Mouse (Mus musculus) frontal cortex, postnatal 10 days (tissue): ENCODE measurements around the gene Cd2bp2.

Experiments
- DNase-seq, 2 experiments: peaks; one replicate each; pipeline ENCODE4 v3.0.0; 2022; ENCODE audit warnings: low spot score in 2 of 2, mixed read lengths in 1 of 2

The Cd2bp2 gene

DNA sequence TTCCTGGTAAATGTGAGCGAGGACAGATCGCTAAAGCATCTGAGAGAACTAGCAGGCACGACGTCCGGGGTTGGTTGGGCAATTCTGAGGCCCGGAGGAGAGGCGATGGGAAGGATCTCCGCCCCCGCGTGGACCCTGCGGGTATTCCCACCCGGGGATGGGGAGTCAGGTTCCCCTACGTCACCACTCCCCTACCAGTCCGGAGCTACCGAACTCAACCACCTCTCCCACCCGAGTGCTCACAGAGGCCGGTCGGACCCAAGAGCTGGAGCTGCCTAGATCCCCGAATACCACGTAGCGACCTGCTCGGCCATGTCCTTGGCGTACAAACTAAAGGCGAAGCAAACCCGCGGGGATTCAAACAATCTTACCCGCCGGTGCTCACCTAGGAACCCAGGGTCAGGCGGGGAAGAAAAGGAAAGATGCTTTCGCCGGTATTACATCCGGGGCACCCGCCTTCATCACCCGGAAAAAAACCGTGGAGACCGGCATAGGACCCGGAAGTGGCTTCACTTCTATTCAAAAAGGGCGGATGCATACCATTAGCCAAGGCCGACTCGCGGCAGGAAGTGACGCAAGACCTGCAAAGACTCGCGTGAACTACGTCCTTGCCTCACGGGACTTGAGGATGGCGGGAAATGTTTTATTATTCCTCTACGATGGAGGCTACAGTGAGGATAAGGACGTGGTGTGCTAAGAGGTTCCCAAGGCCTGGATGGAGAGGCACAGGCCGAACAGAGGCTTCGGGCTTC is at the start of gene Cd2bp2:
Cd2bp2 (minus strand) TSS at position 507 of the 752 bp plus-strand sequence.
- peak; percentile 94 to 97 for DNase-seq

DNA sequence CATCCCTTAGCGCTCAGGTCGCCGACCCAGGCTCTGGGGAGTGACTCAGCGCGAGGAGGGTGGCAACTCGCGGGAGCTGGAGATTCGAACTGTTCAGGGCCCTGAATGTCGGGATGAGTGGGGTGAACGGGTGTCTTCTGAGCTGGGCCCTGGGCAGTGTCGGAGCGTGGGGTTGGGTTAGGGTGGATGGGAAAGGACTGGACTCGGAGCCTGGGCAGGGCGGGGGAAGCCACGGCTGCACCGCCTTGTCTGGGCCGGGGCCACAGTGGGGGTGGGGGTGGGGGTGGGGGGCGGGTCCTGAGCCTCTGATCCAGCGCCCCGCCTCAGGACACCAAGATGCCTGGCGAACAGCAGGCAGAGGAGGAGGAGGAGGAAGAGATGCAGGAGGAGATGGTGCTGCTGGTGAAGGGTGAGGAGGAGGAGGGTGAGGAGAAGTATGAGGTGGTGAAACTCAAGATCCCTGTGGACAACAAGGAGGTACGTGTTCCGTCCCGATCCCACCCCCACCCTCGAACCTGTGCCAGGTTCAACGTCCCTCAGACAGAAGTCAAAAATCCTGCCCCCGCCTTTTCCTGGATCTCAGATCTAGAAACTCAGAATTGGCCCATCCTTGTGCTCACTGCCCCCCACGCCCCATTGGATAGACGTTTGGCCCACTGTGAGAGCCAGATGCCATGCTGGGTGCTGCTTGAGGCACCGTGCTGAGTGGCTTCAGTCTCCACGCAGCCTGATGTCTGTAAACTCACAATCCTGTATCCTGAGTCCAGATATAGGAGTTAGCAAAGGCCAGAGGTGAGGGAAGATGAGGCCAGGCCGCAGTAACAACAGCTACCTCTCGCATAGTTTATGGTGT is 49.0 kb upstream of the Cd2bp2 start:
- DNase-seq, result no peak

DNA sequence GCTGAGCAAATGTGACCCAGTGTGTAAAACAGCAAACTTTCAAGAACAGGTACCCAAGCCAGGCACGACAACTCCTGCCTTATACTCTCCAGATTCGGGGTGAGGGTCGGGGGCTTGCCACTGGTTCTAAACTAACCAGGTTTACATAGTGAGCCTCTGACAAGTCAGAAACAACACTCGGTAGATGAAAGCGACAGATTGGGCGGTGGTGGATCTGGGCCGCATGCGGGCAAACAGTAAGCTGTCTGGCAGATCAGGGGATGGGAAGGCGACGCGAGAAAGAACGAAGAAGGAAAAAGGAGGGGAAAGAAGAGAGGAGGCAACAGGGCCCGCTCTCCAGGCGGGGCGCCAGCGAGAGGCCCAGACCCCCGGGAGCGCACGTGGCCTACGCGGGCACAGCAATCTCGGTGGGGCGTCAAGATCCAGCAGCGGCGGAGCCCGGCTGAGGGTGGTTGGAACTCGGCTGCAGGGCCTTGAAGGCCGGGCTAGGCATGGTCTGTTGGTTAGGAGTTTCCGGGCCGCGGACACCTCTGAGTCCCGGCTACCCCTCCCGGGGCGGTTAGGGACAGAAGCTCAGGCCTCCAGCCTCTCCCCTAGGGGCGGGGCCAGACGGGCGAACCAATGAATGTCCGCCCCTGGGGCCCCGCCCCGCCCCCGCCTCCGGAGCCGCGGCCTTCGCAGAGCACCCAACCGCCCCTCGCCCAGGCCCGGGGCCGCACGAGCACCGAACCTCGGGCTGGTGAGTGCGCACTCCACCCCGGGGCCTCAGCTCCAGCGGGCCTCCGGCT is 48.2 kb upstream of the Cd2bp2 start, which contains the start of gene Zfp771:
Zfp771 (plus strand) TSS at position 405 of the 788 bp plus-strand sequence.
- peak; percentile 93 for DNase-seq

DNA sequence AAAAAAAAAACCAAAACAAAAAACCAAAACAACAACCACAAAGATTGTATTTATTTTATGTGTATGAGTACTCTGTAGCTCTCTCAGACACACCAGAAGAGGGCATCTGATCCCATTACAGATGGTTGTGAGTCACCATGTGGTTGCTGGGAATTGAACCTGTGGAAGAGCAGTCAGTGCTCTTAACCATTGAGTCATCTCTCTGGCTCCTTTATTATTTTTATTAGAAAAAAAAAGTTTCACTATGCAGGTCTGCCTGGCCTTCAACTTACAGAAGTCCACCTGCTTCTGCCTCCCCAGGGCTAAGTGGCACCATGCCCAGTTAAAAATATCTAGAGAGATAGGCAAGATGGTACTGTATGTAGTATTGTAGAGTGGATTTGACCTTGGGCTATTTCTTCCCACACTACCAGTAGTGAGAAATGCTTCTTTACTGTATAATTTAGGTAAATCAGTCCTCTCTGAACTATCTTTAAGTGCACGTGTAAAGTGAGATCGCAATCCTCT is 47.6 kb upstream of the Cd2bp2 start:
- DNase-seq, result no peak

DNA sequence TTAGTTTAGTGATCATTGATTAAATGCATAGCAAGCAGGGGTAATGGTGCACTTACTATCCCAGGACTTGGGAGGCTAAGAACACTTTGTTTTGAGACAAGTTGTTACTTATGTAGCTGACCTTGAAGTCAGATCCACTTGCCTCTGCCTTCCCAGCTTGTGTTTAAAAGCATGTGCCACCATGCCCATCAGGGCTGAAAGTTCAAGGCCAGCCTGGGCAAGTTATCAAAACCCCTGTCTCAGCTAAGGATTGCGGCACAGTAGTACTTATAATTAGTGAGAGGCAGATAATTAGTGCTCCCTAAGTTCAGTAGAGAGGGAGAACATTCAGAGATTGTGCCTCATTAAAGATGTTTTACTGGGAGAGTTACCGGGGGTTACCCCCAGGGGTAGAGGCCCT is 38.9 kb upstream of the Cd2bp2 start:
- DNase-seq, result no peak

DNA sequence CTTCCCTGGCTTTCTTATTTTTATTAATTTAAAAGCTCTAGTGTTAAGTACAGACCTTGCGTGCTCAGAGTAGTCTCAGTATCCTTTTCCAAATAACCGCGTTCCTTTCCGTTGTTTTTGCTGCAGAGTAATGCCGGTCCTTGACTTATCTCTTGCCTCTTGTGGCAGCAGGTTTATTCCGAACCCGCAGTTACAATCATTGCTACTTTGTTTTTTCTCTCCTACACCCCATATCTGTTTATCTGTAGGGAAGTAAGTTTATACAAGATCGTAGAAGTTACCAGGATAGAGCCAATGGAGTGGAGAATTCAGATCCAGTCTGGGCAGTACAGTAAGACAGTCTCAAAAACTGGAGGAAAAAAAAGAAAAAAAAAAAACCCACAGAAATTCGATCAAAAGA is 37.9 kb upstream of the Cd2bp2 start:
- no peak for DNase-seq

DNA sequence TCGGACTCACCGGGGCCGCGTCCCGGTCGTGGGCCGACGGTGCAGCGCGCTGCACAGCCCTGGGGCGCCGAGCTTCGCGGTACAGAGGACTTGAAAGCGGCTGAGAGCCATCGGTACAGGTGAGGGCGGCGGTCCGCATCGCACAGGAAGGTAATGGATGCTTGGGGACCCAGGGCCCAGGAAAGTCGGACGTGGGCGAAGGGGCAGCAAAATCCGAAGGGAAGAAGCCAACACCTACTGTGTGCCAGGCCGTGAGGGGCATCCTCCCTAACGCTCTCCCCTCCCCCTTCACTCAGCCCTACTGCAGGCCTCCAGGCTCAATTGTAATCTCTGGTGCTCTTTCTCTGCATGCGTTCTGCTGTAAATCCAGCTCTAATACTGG is 37.5 kb upstream of the Cd2bp2 start:
- no peak for DNase-seq

DNA sequence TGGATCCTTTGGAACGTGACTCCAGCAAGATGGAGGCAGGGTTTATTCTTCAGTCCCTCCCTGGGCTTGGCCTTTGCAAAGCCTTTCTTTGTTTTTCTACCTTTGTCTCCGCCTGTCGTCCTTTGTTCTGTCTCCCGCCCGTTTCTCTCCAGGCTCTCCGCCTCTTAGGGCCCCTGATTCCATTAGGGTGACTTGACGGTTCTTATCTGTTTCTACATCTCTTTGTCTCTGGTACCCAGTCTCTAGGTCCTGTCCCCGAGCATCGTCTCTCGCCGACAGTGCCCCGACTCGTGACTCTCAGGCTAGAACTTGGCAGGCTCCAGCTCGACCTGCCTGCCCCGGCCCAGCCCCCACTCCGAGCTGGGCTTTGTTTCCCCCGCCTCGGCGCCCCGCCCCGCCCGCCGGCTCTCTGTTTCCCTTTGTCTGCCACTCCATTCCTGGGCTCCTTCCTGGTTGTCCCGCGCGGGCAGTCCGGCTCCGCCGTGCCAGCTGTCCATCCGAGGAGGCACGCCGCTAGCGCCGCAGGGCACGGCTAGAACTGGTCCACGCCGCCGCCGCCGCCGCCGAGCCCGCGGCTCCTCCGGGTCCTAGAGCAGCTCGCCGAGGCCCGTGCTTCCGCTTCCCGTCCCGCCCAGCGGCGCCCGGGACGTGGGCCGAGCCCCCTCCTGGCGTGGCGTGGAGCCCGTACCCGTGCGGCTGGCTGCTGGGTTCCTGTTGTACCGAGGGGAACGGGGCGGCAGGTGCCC is 36.9 kb upstream of the Cd2bp2 start, which contains the start of the genes Zfp553 and Sept1:
Zfp553 (plus strand) TSS at position 440 of the 746 bp plus-strand sequence.
Sept1 (minus strand) TSS at position 509 of the 746 bp plus-strand sequence.
- peak; percentile 71 to 82 for DNase-seq

DNA sequence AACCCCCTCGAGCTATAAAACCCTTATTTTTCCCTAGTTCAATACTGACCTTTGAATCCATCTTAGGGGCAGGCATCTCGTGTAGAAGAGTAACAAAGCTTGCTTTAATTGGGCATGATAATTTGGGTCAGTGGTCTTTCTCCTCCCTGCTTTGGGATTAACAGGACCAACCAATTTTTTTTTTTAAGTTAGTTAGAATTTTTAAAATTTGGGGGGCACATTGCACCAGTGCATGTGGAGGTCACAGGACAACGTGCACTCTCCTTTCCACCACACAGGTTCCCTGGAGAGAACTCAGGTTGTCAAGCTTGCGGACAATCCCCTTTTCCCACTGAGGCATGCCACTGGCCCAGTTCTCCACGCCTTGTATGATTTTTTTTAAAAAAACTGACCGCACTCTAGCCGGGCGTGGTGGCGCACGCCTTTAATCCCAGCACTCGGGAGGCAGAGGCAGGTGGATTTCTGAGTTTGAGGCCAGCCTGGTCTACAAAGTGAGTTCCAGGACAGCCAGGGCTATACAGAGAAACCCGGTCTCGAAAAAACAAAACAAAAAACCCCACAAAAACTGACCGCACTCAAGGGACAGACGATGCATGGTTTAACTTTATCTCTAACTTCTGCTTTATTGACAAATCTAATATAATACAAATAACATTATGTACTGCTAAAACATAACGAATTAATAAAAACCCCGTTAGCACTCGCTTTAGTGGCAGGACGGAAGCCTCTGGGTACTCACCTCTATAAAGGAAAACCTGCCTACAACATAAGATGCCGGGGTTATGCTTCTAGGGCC is 36.2 kb upstream of the Cd2bp2 start:
- DNase-seq, result no peak

DNA sequence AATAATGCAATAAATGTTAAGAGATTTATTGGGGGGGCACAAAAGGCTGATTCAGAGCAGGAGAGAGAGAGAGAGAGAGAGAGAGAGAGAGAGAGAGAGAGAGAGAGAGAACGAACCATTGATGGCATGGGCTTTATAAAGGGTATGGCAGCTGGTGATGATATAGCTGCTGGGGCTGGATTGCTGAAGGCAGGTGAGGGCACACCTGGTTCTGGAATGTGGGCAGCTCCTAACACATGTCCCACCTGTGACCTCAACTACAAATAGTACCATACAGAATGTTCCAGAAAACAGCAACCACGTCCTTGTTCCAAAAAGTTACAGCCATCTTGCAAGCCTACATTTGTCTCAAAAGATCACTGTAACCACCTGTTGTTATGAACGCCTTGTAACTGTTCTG is 35.5 kb upstream of the Cd2bp2 start:
- DNase-seq, result no peak

DNA sequence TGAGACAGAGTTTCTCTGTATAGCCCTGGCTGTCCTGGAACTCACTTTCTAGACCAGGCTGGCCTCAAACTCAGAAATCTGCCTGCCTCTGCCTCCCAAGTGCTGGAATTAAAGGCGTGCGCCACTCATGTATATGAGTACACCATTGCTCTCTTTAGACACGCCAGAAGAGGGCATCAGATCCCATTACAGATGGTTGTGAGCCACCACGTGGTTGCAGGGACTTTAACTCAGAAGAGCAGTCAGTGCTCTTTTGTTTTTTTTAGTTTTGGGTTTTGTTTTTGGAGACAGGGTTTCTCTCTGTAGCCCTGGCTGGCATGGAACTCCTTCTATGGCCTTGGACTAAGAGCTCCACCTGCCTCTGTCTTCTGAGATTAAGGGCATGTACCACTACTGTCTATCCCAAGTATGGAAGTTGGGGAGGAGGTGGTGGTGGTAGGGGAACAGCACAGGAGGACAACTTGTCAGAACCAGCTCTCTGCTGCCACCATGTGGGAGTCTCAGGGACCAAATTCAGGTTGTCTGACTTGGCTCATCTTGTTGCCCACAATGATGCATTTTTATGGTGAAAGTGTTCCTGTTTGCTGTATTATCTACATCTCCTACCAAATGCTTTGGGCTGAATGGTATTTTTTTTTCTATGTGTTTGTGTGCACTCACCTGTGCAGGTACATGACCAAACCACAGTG is 32.9 kb upstream of the Cd2bp2 start:
- peak; percentile 58 to 76 for DNase-seq

DNA sequence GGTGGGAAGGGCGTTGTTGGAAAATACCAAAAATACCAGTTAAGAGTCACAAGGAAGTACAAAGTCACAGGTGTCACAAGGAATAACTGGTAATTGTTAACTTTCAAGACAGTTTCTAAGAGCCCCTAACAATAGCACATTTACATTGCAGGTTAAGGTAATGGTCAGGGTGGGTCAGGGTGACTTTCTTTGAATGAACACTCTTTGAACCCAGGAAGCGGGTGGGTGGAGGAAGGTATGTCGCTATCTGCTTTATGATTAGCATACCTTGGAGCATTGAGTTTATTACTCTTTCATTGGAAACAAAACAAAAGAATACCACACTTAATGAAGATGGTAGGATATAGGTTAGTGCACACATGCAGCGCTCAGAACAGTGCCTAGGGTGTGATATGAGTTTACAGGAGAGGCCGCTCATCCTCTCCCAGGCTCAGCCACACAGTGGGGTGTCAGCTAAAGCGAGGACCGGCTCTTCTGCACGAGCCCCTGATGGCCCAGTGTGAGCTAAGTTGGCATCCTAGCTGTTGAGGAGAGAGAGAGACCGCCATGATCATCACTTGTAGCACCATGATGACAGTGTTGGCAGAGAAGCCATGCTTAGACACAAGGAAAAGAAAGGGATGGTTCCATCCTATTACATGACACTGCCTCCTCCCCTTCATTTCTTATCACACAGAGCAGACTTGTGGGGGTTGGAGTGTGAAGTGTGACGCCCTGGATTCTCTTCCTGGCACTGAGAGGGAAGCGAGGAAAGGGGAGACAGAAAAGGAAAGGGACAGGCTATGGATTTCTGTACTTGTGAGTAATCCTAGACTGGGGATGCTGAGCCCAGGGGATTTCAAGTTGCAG is 29.5 kb upstream of the Cd2bp2 start:
- no peak for DNase-seq

DNA sequence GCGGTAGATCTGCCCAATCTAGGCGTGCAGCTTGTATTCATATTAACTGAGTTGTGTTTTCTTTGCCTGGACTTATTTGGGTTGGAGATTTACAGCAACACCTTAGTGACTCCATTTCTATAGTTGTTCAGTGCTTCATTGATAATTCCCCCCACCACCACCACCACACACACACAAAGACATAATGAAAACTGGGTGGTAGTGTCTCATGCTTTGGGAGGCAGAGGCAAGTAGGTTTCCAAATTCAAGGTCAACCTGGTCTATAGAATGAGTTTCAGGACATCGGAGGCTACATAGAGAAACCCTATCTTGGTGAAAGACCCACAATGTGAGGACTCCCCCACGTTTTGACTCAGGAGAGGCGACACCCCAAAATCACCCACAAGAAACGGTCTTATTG is 28.8 kb upstream of the Cd2bp2 start:
- no peak for DNase-seq

DNA sequence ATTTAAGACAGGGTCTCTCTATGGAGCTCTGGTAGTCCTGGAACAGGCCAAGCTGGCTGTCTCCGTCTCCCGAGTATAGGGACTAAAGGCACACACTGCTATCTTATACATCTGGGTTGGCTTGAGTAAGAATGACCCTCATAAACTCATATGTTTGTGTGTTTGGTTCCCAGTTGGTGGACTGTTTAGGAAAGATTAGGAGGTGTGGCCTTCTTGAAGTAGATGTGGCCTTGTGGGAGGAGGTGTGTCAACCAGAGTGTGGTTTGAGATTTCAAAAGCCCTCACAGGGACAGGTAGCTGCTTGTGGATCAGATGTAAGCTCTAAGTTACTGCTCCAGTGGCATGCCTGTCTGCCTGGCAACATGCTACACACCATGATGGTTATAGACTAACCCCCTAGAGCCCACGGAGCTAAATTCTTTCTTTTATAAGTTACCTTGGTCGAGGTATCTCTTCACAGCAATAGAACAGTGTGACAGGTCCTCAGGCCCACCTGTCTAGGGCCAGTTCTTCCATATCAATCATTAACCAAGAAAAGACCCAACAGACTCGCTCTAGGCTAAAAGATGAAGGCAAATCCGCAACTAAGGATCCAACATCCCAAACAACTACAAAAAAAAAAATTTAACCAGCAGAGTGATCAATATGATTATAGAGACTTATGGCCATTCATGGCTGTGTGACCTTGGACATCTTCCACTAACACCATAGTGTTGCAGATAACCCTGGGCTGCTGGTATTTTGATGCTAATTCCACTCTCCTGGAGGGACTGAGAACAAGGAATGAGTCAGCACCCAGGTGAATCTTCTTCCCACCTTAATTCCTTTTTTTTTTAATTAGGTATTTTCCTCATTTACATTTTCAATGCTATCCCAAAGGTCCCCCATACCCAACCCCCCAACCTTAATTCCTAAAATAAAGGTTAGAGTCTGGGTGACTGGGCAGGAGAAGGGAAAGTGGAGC is 27.9 kb upstream of the Cd2bp2 start:
- no peak for DNase-seq

DNA sequence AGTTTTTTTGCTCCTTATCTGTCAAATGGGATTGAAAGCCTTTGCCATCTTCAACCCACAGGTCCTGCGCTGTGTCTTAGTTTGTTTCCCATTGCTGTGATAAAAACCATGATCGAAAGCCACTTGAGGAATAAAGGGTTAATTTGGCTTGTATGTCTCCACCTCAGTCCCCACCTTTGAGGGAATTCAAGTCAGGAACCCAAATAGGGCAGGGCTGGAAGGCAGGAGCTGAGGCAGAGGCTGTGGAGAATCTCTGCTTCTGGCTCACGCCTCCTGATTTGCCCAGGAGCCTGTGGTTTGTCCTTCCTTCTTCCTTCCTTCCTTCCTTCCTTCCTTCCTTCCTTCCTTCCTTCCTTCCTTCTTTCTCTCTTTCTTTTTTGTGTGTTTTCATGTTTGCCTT is 27.3 kb upstream of the Cd2bp2 start:
- no peak for DNase-seq

DNA sequence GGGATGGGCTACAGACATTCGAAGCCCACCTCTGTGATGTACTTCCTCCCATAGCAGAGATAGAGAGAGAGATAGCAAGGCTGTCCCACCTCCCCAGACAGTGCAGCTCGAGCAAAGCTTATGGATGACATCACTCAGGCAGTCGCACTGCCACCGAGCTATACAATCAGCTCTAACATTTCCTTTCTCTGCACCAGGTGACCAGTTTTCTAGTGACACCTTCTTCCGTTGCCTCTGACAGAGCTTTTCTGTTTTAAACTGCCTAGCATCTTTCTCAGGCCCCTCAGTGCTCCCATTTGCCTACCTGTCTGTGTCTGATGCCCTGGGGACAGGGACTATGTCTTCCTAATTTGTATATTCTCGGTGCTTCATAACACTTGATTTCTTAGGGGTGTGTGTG is 24.6 kb upstream of the Cd2bp2 start:
- DNase-seq, result no peak

DNA sequence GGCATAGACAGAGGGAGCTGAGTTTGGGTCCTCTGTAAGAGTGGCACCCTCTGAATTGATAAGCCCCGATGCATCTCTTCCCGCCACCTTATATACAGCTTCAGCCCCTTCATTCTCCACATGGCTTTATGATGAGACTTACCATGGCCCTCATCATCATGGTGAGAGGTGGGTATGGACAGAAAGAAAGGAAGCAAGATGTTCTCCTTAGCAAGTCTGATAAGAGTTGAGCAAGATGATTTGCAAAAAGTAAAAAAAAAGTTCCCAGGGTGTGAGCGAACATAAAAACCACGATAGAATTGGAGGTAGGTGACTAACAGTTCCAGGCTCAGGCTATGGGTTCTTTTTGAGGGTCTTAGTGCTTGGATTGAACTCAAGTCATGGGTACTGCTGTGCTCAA is 22.8 kb upstream of the Cd2bp2 start:
- DNase-seq, result no peak
